Mouse (Mus musculus): ENCODE measurements around the gene Shcbp1.

GRCm38 (mm10) chr8:4808831-4809230, 29.5 kb upstream of the Shcbp1 start:
- TF ChIP-seq POLR2A (IDR thresholded peaks at IDR 0.05; ENCODE audit: low read depth, low read length) (no peak), CTCF (conservative IDR thresholded peaks at IDR 0.05; ENCODE audit: insufficient read depth, insufficient read length, low read depth, low read length) (no peak)
